Mouse (Mus musculus) heart, postnatal 0 days (tissue): ENCODE data around the gene Ndel1. TPM values are rescaled to one million over a fixed set of nuclear protein-coding genes. Genes with fewer than 3 reads are reported as not detected.

Experiments
- ATAC-seq: fragments of 200-750 bp; cut with Nextera tagmentation; 2 replicates; pipeline ENCODE4 v1.8.0; 2017; ENCODE audit warnings: low read depth, moderate number of reproducible peaks, moderate library complexity; ENCODE audit not compliant: insufficient read depth
- DNase-seq: peaks from one replicate; pipeline ENCODE4 v3.0.0-alpha.2; 2016; ENCODE audit warnings: low spot score
- H3K27ac ChIP-seq: fragments of 300-500 bp; sonication (generic); 2 replicates; pipeline ENCODE4 v1.5.1; 2014; ENCODE audit warnings: low read depth, mild to moderate bottlenecking
- H3K27me3 ChIP-seq: fragments of 300-500 bp; sonication (generic); 2 replicates; pipeline ENCODE4 v1.6.1; 2014; ENCODE audit warnings: low read length, mixed read lengths; ENCODE audit not compliant: control insufficient read depth, insufficient read depth
- H3K36me3 ChIP-seq: fragments of 300-500 bp; sonication (generic); replicated peaks from 2 replicates; pipeline ENCODE4 v1.6.1; 2014; ENCODE audit warnings: low read length, mixed read lengths; ENCODE audit not compliant: control insufficient read depth, insufficient read depth
- H3K4me1 ChIP-seq: fragments of 300-500 bp; sonication (generic); 2 replicates; pipeline ENCODE4 v1.6.1; 2014; ENCODE audit warnings: antibody characterized with exemption; ENCODE audit not compliant: control insufficient read depth, insufficient read depth
- H3K4me2 ChIP-seq: fragments of 300-500 bp; sonication (generic); 2 replicates; pipeline ENCODE4 v1.6.1; 2014; ENCODE audit warnings: low read depth, mild to moderate bottlenecking, low read length, moderate library complexity
- H3K4me3 ChIP-seq: fragments of 300-500 bp; sonication (generic); 2 replicates; pipeline ENCODE4 v1.5.1; 2014; ENCODE audit warnings: low read depth, low read length
- H3K9ac ChIP-seq: fragments of 300-500 bp; sonication (generic); replicated peaks from 2 replicates; pipeline ENCODE4 v1.6.1; 2014; ENCODE audit warnings: low read depth, low read length, mixed read lengths
- H3K9me3 ChIP-seq: fragments of 300-500 bp; sonication (generic); replicated peaks from 2 replicates; pipeline ENCODE4 v1.6.1; 2016; ENCODE audit warnings: low read length; ENCODE audit not compliant: control insufficient read depth
- CTCF ChIP-seq: IDR thresholded peaks from 2 replicates; pipeline ENCODE4 v1.5.1; 2016; ENCODE audit warnings: antibody characterized with exemption, control low read depth, low read depth
- EP300 ChIP-seq: IDR thresholded peaks from 2 replicates; pipeline ENCODE4 v1.6.1; 2016; ENCODE audit warnings: antibody characterized with exemption, low read depth
- WGBS: fragments of 180-500 bp; shearing (Covaris S2); extraction: QIAGEN DNeasy Blood & Tissue Kit; methylation state at CpG from one replicate; pipeline ENCODE4 v1.1.7; 2014; 5-methylcytosine and 5-hydroxymethylcytosine counted together
- polyA plus RNA-seq: library from polyadenylated mRNA; unstranded; fragments of >200 nt; fragmentation: Nextera tagmentation; extraction: Ambion mirVana; gene quantifications from 2 replicates; pipeline ENCODE4 v1.2.1, GENCODE M21; 2015
- total RNA-seq: library from RNA; depleted of rRNA; stranded (reverse); fragments of >200 nt; gene quantifications from 2 replicates; pipeline ENCODE4 v1.2.3, GENCODE M21; 2014; ENCODE audit warnings: low replicate concordance

The Ndel1 gene
- total and polyA plus RNA-seq, 2 experiments from 2014 or later = 62.3 to 130 TPM

DNA sequence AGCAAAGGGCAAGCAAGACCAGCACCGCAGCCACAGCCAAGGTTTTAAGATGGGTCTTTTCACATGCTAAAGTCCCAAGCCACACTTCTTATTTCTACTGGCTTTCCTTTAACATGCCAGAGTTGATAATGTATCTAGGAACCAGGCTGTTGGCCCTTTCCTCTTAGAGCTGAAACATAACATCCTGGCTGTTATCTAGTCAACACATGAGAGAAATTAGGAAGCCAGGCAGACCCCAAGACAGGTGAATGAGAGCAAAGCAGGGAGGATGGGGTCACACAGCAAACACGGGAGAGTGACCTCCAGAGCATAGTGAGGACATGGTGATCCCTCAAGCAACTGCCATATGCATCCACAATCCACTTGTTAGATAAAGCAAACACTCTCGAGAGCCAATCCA is 44.9 kb downstream of the Ndel1 start:
- no peak overlapping the region for H3K4me3 ChIP-seq
- no peak for ATAC-seq
- H3K27me3 ChIP-seq = no peaks in the 10 kb centered on the region
- DNase-seq = no peak
- H3K36me3 ChIP-seq = peaks cover 79% of the 10 kb centered on the region
- no peak overlapping the region for H3K4me2 ChIP-seq
- H3K9ac ChIP-seq = no peak overlapping the region
- H3K9me3 ChIP-seq = no peaks in the 10 kb centered on the region
- 51% methylated on average over 3 of the region's 3 CpGs for WGBS
- no peak overlapping the region for H3K27ac ChIP-seq
- TF ChIP-seq CTCF = no peak
- TF ChIP-seq EP300 = no peak
- no peaks in the 10 kb centered on the region for H3K4me1 ChIP-seq

DNA sequence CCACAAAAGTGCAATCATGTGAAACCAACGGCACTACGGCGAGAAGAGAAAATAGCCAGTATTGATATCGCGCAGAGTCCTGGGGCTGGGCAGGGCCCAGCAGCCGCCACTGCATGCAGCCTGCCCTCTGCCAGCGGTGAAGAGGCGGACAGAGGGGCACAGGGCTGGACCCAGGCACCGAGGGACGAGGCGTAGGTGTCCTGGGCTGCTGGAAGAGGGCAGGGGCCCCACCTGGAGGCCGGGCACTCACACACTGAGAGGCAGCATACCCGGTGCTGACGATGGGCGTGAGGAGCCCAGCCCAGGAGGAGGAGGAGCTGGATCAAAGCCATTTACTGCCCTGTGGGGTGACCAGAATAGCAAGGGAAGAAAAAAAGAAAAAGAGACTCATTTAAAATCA is 49.3 kb downstream of the Ndel1 start:
- Histone ChIP-seq H3K4me2 (no peak overlapping the region), H3K4me1 (no peaks in the 10 kb centered on the region), H3K36me3 (peaks cover 81% of the 10 kb centered on the region), H3K9me3 (no peaks in the 10 kb centered on the region), H3K27me3 (no peaks in the 10 kb centered on the region), H3K27ac (no peak overlapping the region), H3K4me3 (no peak overlapping the region), H3K9ac (no peak overlapping the region)
- ATAC-seq = peak; percentile 50; the same call in 1 of the 2 replicates
- TF ChIP-seq CTCF (no peak), EP300 (no peak)
- DNase-seq = no peak
- WGBS = 73% methylated on average over 14 of the region's 15 CpGs

DNA sequence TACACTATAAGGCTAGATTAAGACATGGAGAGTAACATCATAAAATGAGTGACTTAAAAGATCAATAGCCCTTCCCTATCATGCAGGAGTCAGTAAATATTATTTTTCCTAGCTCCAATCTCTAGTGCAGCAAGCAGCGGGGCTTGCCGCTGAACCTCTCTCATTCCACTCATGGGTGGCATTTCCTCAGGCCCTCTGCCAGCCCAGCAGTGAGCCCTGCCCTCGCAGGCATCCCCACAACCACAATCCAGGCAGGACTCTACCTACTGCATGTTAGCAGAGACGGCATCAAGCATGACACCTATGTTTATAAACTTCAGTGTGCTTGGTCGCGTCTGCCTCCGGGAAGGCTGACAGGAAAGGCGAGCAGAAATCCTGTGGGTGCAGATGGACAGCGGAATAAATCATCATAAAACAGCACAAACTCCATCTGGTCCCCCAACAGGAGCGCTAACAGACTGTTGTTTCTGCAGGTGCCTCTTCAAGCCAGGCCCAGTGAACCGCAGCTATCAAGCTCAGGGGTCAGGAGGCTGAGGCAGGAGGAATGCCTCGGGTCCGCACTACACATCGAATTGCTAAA is 52.3 kb downstream of the Ndel1 start:
- Histone ChIP-seq H3K4me2 (no peak overlapping the region), H3K27me3 (no peaks in the 10 kb centered on the region), H3K4me1 (no peaks in the 10 kb centered on the region), H3K36me3 (peaks cover 83% of the 10 kb centered on the region), H3K9me3 (no peaks in the 10 kb centered on the region), H3K4me3 (no peak overlapping the region), H3K27ac (no peak overlapping the region), H3K9ac (no peak overlapping the region)
- no peak for DNase-seq
- no peak for ATAC-seq
- WGBS = 75% methylated on average over 14 of the region's 14 CpGs
- TF ChIP-seq EP300 (no peak), CTCF (no peak)

DNA sequence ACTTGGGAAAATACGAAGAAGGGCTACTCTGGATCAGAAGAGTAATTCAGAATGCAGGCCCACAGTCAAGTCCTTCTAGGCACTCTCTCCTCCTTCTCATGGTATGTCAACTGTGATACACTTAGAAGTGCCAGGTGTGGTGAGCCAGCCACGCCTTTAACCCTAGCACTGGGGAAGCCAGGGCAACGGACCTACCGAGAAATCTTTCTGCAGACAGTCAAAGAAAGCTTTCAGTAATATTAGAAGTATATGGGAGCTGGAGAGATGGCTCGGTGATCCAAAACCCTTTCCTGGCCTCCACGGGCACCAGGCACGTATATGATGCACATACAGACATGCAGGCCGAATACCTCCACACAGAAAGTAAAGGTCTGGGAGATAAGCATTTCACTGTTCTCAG is 53.2 kb downstream of the Ndel1 start:
- Histone ChIP-seq H3K27me3 (no peaks in the 10 kb centered on the region), H3K9me3 (no peaks in the 10 kb centered on the region), H3K9ac (no peak overlapping the region), H3K4me1 (no peaks in the 10 kb centered on the region), H3K4me3 (no peak overlapping the region), H3K4me2 (no peak overlapping the region), H3K36me3 (peaks cover 83% of the 10 kb centered on the region), H3K27ac (no peak overlapping the region)
- TF ChIP-seq CTCF = no peak
- TF ChIP-seq EP300 = no peak
- 81% methylated on average over 8 of the region's 8 CpGs for WGBS
- DNase-seq = no peak
- ATAC-seq = no peak

DNA sequence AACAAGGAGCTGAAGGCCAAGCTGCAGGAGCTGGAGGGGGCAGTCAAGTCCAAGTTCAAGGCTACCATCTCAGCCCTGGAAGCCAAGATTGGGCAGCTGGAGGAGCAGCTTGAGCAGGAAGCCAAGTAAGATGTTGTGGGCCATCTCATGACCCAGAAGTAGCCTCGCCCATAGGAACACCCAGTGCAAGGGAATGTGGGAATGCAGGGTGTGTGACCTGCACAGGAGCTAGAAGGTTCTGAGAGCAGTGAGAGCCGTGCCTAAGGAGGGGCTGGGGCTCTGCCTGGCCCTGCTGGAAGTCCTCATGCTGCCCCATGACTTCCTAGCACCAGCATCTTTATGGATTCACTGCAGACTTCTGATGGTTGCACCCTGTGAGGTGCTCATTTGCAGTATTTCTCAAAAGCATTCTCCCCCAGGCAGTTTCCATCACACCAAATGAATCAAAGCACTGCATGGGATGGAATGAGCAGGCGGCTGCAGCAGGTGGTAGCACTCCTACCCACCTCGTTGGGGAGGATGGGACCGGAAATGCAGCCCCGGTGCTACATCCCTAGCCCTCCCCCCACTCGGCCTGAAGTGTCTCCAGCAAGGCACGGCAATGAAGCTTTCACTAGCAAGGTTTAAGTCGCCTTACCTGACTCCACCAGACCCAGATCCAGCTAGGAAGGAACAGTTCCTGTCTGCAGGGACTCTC is 59.6 kb downstream of the Ndel1 start:
- DNase-seq = no peak
- H3K4me3 ChIP-seq = no peak overlapping the region
- no peak for ATAC-seq
- no peaks in the 10 kb centered on the region for H3K27me3 ChIP-seq
- H3K36me3 ChIP-seq = peaks cover 93% of the 10 kb centered on the region
- H3K4me2 ChIP-seq = no peak overlapping the region
- H3K9ac ChIP-seq = no peak overlapping the region
- TF ChIP-seq CTCF (no peak), EP300 (no peak)
- no peak overlapping the region for H3K27ac ChIP-seq
- no peaks in the 10 kb centered on the region for H3K4me1 ChIP-seq
- H3K9me3 ChIP-seq = no peaks in the 10 kb centered on the region
- 81% methylated on average over 9 of the region's 9 CpGs for WGBS
